Mouse (Mus musculus): Measurements from ENCODE around the gene Ddb2. TPM values are rescaled to one million over a fixed set of nuclear protein-coding genes. Genes with fewer than 3 reads are reported as not detected.

Gene Ddb2
- total RNA-seq, 1 experiment from 2014 or later: 10.0 TPM

DNA sequence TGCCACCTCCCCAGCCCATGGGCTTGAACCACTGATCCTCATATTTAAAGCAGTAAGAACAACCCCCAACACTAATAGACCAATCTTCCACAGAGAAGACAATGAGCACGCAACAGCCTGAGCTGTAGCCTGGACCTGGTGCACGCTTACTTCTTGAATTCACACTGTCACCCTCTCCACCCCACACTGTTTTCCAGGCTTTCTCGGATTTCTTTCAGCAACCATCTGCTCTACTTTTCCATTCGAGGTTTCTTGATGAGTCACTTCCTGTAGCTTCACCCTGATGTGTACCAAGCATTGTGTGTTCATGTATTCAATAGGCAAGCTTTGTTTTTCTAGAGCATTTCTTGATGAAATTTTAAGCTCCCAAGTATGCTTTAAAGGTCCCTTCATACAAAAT lies 49.4 kb downstream of the Ddb2 start:
- DNase-seq: no peak

GRCm38 (mm10) chr2:91186208-91186607 lies 50.6 kb downstream of the Ddb2 start:
- no peak for DNase-seq

- DNase-seq: peak; percentile 33
Observed at GRCm38 (mm10) chr2:91183711-91184405, 52.9 kb downstream of the Ddb2 start, which contains the start of gene Madd. Gene Madd, minus strand, starts transcription at chr2:91183837.

- peak; percentile 96 for DNase-seq
Observed at GRCm38 (mm10) chr2:91183148-91183513, 53.7 kb downstream of the Ddb2 start.

- peak; percentile 85 for DNase-seq
Observed at GRCm38 (mm10) chr2:91182405-91183147, 54.2 kb downstream of the Ddb2 start.

DNA sequence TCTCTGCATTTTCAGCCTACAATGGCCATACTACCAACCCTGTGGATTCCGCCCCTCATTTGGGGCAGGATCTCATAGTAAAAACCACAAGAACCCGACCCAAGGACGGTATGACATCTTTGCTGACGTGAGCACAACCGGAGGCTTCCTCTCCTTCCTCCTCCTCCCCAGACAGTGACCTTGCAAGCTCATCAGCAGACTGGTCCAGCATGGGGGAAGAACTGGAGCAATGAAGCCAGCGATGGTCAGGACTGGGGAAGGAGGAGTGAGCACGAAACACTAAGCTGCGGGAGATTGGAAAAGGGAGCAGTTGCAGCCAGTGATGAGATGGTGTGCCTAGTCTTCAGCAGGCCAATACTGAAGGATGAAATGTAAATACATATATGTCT lies 54.8 kb downstream of the Ddb2 start:
- DNase-seq: no peak

- no peak for DNase-seq
Observed at GRCm38 (mm10) chr2:91180706-91181105, 56.1 kb downstream of the Ddb2 start.

DNA sequence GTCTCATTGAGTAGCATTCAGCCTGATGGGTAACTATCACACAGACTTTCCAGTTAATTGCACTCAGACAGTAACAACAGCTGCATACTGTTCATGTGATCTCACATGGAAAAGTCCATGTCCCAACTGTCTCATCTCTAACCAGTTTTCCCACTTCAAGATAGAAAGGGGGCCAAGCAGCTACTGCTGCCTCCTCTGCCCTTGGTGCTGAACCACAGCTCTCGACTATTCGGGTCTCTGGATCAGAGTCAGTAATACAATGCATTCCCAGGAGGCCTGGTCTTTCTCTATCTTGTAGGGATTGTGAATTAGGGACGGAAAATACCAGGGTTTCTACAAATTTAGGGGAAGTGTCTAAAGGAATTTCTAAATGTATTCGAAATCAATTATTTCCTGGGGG lies 57.0 kb downstream of the Ddb2 start:
- DNase-seq: no peak

DNA sequence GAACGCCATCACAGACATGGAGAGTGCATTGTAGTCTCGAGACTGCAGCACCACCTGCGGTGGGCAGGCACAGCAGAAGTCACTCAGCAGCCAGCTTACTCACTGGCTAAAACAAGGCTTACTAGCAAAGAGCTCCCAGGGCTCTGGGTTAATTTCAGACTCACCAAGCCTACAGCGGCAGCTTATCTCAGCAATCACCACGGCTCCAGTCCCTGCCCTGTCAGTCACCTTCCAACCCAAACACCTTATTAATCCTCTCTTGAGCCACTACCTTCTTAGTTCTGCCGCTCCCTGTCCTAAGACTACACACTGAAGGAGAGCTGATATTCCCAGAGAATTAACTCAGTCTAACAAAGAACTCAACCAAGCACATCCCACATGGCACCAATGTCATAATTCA lies 60.5 kb downstream of the Ddb2 start:
- no peak for DNase-seq

- no peak for DNase-seq
Observed at GRCm38 (mm10) chr2:91175490-91175889, 61.3 kb downstream of the Ddb2 start.

DNA sequence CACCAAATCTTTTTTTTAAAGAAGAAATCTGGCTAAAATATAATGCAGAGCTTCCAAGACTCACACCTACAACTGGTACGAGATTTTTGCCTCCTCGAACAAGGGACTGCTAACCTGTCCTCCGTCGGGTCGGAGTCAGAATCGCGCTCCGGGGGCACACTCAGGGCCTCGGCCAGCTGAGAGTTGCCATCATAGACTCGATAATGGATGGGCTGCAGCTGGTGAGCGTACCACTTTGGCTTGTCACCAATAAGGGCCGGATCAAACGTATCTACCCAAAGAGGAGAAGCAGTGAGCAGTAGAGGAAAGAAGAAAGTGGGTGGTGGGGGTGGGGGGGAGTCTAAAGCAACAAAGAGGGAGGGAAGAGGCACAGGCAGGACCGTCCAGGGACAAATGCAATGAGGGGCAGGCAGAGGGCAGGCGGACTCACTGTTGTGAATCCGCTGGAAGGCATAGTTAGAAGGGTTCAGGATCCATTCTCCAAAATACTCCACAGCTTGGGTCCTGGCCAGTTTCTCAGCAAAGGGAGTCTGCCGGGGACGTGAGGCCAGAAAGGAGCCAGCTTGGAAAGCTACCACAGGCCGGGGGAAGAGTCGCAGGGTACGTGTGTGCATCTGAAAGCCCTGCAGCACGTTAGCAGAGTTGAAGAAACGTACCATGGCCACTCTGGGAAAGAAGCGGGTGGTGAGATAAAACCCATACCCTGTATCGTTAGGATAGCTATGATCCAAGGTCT lies 67.0 kb downstream of the Ddb2 start:
- DNase-seq: no peak

- DNase-seq: no peak
Observed at GRCm38 (mm10) chr2:91167629-91168028, 69.2 kb downstream of the Ddb2 start.

DNA sequence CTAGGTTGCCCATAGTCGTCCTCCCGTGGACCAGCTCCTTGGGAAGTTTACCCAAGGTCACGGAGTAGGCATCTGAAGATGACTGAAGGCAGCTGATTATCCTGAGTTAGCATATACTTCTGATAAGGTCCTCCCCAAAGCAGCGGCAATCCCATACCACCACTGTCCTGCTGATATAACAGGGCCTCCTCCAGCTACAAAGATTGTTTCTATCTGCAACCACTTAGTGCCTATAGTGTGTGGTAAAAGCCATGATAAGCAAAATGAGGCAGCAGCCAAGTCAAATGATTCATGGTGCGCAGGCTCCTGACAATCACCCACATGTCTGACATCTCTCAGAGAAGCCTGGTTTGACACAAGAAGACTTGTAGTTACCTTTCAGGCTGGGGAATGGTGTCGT lies 71.8 kb downstream of the Ddb2 start:
- no peak for DNase-seq

DNA sequence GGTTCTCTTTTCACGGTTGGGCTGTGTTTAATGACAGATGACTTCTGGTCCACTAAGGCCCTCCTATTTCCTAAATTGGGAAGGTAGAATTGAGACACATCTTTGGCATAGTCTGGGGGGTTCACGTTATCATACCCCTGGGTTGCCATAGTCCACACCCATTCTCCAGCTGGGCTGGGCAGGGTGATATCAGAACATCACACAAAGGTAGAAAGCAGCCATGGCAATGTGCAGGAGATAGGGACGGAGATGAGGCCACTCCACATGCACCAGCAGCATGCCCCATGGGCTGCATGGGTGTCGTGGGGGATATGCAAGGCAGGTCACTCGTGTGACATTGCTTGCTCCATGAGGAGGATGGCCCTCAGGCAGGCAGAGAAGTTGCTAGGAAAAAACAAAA lies 73.2 kb downstream of the Ddb2 start:
- no peak for DNase-seq

DNA sequence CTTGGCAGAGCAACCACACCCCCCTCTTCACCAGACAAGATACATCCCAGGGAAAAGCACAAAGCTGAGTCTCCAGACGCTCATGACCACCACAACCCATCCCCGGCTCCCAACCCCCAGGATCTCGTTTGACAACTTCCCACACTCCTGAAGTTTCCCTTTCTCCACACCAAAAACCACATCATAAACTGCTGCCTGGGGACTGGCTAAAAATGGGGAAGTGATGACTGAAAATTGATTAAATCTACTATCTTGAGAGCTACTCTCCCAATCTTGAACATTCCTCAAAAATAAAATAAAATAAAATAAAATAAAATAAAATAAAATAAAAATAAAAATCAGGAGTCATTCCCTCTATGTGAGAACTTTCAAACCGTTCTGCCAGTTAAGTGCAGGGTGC lies 73.8 kb downstream of the Ddb2 start:
- no peak for DNase-seq

Other genes starting within 250 kb of the Ddb2 start
- gene Rapsn, start 201.4 kb downstream of the Ddb2 start, total RNA-seq (2021): 1.4 and 2.4 TPM in 2 replicates
- 179 and 190 TPM in 2 replicates for gene Psmc3, start 183.0 kb downstream of the Ddb2 start, total RNA-seq (2021)
- 24.1 and 27.3 TPM in 2 replicates for gene Slc39a13, start 166.6 kb downstream of the Ddb2 start, total RNA-seq (2021)
- gene Spi1, start 154.6 kb downstream of the Ddb2 start, total RNA-seq (2021): 2.9 and 5.4 TPM in 2 replicates
- 0.15 TPM in 1 of 2 replicates, not detected in the other for gene Mybpc3, start 118.8 kb downstream of the Ddb2 start, total RNA-seq (2021)
- gene Madd, start 53.1 kb downstream of the Ddb2 start, total RNA-seq (2021): 18.8 and 26.1 TPM in 2 replicates
- 41.7 and 45.0 TPM in 2 replicates for gene Nr1h3, start 34.1 kb downstream of the Ddb2 start, total RNA-seq (2021)
- 34.4 and 39.4 TPM in 2 replicates for gene Acp2, start 34.1 kb downstream of the Ddb2 start, total RNA-seq (2021)
- gene Pacsin3, start 19.0 kb upstream of the Ddb2 start, total RNA-seq (2021): 55.2 and 61.7 TPM in 2 replicates
- gene Arfgap2, start 28.0 kb upstream of the Ddb2 start, total RNA-seq (2021): 82.6 and 83.6 TPM in 2 replicates
- 14.9 TPM in 2 replicates for gene 1110051M20Rik, start 207.7 kb upstream of the Ddb2 start, total RNA-seq (2021)
- gene Lrp4, start 220.5 kb upstream of the Ddb2 start, total RNA-seq (2021): 5.2 and 5.3 TPM in 2 replicates